Mouse (Mus musculus) kidney, postnatal 14 days (tissue): Measurements from ENCODE around the gene Afg3l1.
"Not testable (repeated sequence)": the region's sequence is repeated elsewhere in the genome, so short reads cannot be mapped to it uniquely, and the experiment has no call there.

Source experiments
- DNase-seq: peaks from one replicate; pipeline ENCODE4 v3.0.0; 2022; ENCODE audit warnings: mixed read lengths

The Afg3l1 gene

GRCm38 (mm10) chr8:123477737-123478258, at the start of gene Afg3l1:
TSS of gene Afg3l1 (plus strand) at chr8:123477903.
- DNase-seq, result peak; percentile 97

GRCm38 (mm10) chr8:123428343-123428893, 49.3 kb upstream of the Afg3l1 start:
- no peak for DNase-seq

GRCm38 (mm10) chr8:123428939-123429721, 48.6 kb upstream of the Afg3l1 start:
- no peak for DNase-seq

GRCm38 (mm10) chr8:123429722-123430013, 48.0 kb upstream of the Afg3l1 start:
- not testable (repeated sequence) for DNase-seq

GRCm38 (mm10) chr8:123430936-123431335, 46.8 kb upstream of the Afg3l1 start:
- not testable (repeated sequence) for DNase-seq

GRCm38 (mm10) chr8:123431616-123432365, 45.9 kb upstream of the Afg3l1 start:
- no peak for DNase-seq

GRCm38 (mm10) chr8:123432381-123432780, 45.3 kb upstream of the Afg3l1 start:
- no peak for DNase-seq

- not testable (repeated sequence) for DNase-seq
Observed at GRCm38 (mm10) chr8:123433241-123433974, 44.3 kb upstream of the Afg3l1 start.

- DNase-seq, result no peak
Observed at GRCm38 (mm10) chr8:123441788-123442187, 35.9 kb upstream of the Afg3l1 start.

- DNase-seq, result no peak
Observed at GRCm38 (mm10) chr8:123442351-123442750, 35.4 kb upstream of the Afg3l1 start.

GRCm38 (mm10) chr8:123442871-123443575, 34.7 kb upstream of the Afg3l1 start:
- peak; percentile 96 for DNase-seq

- peak; percentile 79 for DNase-seq
Observed at GRCm38 (mm10) chr8:123443576-123443921, 34.2 kb upstream of the Afg3l1 start.

GRCm38 (mm10) chr8:123444131-123444530, 33.6 kb upstream of the Afg3l1 start:
- no peak for DNase-seq

- no peak for DNase-seq
Observed at GRCm38 (mm10) chr8:123445981-123446380, 31.7 kb upstream of the Afg3l1 start.

GRCm38 (mm10) chr8:123446799-123447198, 30.9 kb upstream of the Afg3l1 start:
- no peak for DNase-seq

- no peak for DNase-seq
Observed at GRCm38 (mm10) chr8:123450783-123451182, 26.9 kb upstream of the Afg3l1 start.

- not testable (repeated sequence) for DNase-seq
Observed at GRCm38 (mm10) chr8:123451747-123452146, 26.0 kb upstream of the Afg3l1 start.

GRCm38 (mm10) chr8:123452149-123452548, 25.6 kb upstream of the Afg3l1 start:
- no peak for DNase-seq

GRCm38 (mm10) chr8:123453291-123453690, 24.4 kb upstream of the Afg3l1 start:
- DNase-seq, result no peak

- no peak for DNase-seq
Observed at GRCm38 (mm10) chr8:123453951-123454350, 23.8 kb upstream of the Afg3l1 start.

GRCm38 (mm10) chr8:123454559-123454958, 23.1 kb upstream of the Afg3l1 start:
- no peak for DNase-seq

- DNase-seq, result no peak
Observed at GRCm38 (mm10) chr8:123463651-123464050, 14.1 kb upstream of the Afg3l1 start.
